In the genomic region with DNA sequence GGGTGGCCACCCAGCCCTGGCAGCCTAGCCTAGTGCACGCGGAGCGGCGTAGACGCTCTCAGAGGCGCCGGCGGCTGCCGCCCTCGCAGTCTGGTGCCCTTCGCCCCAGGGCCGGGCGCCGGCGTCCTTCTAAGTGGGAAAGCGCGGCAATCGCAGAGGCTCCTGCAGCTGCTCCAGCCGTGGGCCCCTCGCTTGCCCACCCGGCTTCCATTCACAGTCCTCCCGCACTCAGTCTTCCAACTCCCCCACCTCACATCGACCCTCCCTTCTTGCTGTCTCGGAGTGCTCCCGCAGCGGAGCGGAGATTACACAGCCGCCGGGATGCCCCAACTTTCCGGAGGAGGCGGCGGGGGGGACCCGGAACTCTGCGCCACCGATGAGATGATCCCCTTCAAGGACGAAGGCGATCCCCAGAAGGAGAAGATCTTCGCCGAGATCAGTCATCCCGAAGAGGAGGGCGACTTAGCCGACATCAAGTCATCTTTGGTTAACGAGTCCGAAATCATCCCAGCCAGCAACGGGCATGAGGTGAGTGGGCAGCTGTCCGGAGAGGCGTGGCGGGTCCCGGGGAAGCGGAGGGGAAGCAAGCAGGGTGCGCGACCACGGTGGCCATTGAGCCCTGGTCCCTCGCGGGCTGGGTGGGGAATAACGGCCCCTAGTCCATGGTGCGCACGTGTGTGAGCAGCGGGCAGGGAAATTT, we compare ENCODE assay signal across 8 mouse cellular contexts. TPM values are rescaled to one million over a fixed set of nuclear protein-coding genes. Genes with fewer than 3 reads are reported as not detected.
DNase-seq lines count a peak whose midpoint lies in the region; ATAC-seq lines count a peak whose summit lies in the region.

No protein-coding gene starts in this region.

- no peak for ATAC-seq in liver, embryonic 11.5 days (replicated peaks; ENCODE audit: low FRiP score)
- 0 out of 2 replicates have a peak, but pooled peaks have one; percentile 39 for ATAC-seq in neural tube, embryonic 15.5 days (ENCODE audit: low FRiP score)
- no peak for ATAC-seq in erythroid progenitor cell, adult 5-6 weeks (replicated peaks; ENCODE audit: low FRiP score, poor library complexity, severe bottlenecking)

- H3K9ac ChIP-seq in liver, embryonic 11.5 days (ENCODE audit: low read depth, low read length): no peak overlapping the region
- H3K9ac ChIP-seq in neural tube, embryonic 15.5 days (replicated peaks): peak overlapping the region; percentile 26; the same call in 1 of the 2 replicates

- WGBS in liver, embryonic 11.5 days: under 1% methylated on average over 59 of the region's 59 CpGs
- under 1% methylated on average over 55 of the region's 59 CpGs for WGBS in neural tube, embryonic 15.5 days

- DNase-seq in cerebellum, postnatal 25 days: peak; percentile 17 to 33
- DNase-seq in cerebellum, adult 9-11 months: no peak
- DNase-seq in CD8-positive naive resting alpha-beta T cell, adult 2 months (ENCODE audit: low read depth in 2 of 2, low spot score in 2 of 2): peak; percentile 45 to 59
- DNase-seq in embryo, embryonic 10 days (ENCODE audit: low spot score): peak; percentile 48
- DNase-seq in heart, postnatal 10 days: peak; percentile 35 to 43
- DNase-seq in liver, embryonic 11.5 days (ENCODE audit: low spot score): peak; percentile 58

- no peaks in the 10 kb centered on the region for H3K9me3 ChIP-seq in liver, embryonic 11.5 days (ENCODE audit: control insufficient read depth, low read length)
- no peaks in the 10 kb centered on the region for H3K9me3 ChIP-seq in neural tube, embryonic 15.5 days (replicated peaks)

- peak overlapping the region; percentile 64 for H3K4me2 ChIP-seq in liver, embryonic 11.5 days
- H3K4me2 ChIP-seq in neural tube, embryonic 15.5 days: peak overlapping the region; percentile 69

- intact Hi-C loops in heart, postnatal 10 days (cut with DNase I): no loop called here

- H3K36me3 ChIP-seq in liver, embryonic 11.5 days (ENCODE audit: control insufficient read depth, insufficient read depth, low read length): no peaks in the 10 kb centered on the region
- no peaks in the 10 kb centered on the region for H3K36me3 ChIP-seq in neural tube, embryonic 15.5 days

- H3K4me3 ChIP-seq in liver, embryonic 11.5 days (ENCODE audit: low read depth, low read length): peak overlapping the region; percentile 50
- peak overlapping the region; percentile 38 for H3K4me3 ChIP-seq in neural tube, embryonic 15.5 days (replicated peaks)

- no peak overlapping the region for H3K27ac ChIP-seq in liver, embryonic 11.5 days (ENCODE audit: low read depth, low read length)
- H3K27ac ChIP-seq in neural tube, embryonic 15.5 days (replicated peaks): no peak overlapping the region

- H3K4me1 ChIP-seq in liver, embryonic 11.5 days (replicated peaks; ENCODE audit: control insufficient read depth, insufficient read depth, low read length): peaks cover 10% of the 10 kb centered on the region
- H3K4me1 ChIP-seq in neural tube, embryonic 15.5 days: peaks cover 47% of the 10 kb centered on the region

- H3K27me3 ChIP-seq in liver, embryonic 11.5 days (replicated peaks; ENCODE audit: control insufficient read depth, insufficient read depth, low read length): peaks cover 84% of the 10 kb centered on the region
- peaks cover 62% of the 10 kb centered on the region for H3K27me3 ChIP-seq in neural tube, embryonic 15.5 days (replicated peaks)

RNA-seq across cellular contexts. Expression of a gene that starts 1.0 kb away (rescaled TPM):
- 1 to 10 TPM in 1 of 2 experiments, under 1 TPM in 1; 0.60 to 1.1 TPM for total RNA-seq in heart, postnatal 10 days (2021)
- polyA plus RNA-seq in liver, embryonic 11.5 days (2014; fragmentation: Nextera tagmentation; extraction: Ambion mirVana): 4.0 and 5.0 TPM in 2 replicates
- 6.3 and 28.7 TPM in 2 replicates for polyA plus RNA-seq in neural tube, embryonic 15.5 days (2015; fragmentation: Nextera tagmentation; extraction: Ambion mirVana)
- total RNA-seq in erythroid progenitor cell, adult 5-6 weeks (2015; ENCODE audit: low replicate concordance): 9.2 and 15.5 TPM in 2 replicates
- 4.6 and 14.1 TPM in 2 replicates for total RNA-seq in erythroid progenitor cell, adult 5-6 weeks (2017; ENCODE audit: low replicate concordance)
